Mouse (Mus musculus): ENCODE results near the gene Ccnd3.
"Not testable (repeated sequence)": the region's sequence is repeated elsewhere in the genome, so short reads cannot be mapped to it uniquely, and the experiment has no call there.

Ccnd3 gene

DNA sequence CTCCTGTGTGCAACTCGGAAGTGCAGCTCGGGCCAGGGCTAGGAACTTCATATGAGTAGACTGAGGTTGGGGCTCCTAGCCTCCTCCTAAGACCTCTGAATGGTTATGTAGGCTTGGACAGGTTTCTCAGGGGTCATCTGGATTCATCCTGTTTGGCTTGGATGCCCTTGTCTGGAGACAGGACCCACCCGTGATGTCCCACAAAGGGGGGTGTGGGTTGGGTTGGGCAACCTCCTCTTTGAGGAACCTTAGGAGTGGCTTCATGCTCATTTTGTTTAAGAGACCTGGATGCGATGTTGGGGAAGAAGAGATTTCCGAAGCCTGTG lies 92.0 kb downstream of the Ccnd3 start:
- no peak for DNase-seq

GRCm38 (mm10) chr17:47597261-47597660 lies 92.4 kb downstream of the Ccnd3 start:
- peak; percentile 38 for DNase-seq

DNA sequence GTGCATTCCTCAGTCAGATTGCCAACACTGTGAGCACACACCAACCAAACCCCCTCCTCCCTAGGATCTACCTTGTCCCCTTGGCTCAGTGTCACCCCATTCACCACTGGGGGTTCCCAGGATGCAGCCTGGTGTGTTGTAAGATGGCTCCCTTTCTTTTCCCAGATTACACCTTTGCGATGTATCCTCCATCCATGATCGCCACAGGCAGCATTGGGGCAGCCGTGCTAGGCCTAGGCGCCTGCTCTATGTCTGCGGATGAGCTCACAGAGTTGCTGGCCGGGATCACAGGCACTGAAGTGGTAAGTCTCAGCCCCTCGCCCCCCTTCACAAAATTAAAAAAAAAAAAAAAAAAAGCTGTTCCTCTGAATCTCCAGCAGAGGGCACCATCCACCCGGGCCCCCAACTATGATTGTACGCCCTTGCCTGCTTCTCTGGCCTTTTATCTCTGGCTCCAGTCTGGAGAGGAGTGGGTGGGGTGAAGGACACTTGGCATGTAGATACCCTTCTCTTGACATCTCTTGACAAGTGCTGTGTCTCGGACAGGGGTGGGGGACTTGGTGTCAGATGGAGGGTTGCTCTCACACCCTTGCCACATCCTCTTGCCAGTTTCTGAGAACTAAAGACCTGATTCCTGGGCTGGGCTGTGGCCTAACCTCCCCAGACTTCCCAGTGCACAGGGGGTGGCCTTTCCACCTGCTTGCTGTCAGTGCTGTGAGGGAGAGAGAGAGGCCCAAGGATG lies 93.2 kb downstream of the Ccnd3 start:
- DNase-seq: peak; percentile 70

DNA sequence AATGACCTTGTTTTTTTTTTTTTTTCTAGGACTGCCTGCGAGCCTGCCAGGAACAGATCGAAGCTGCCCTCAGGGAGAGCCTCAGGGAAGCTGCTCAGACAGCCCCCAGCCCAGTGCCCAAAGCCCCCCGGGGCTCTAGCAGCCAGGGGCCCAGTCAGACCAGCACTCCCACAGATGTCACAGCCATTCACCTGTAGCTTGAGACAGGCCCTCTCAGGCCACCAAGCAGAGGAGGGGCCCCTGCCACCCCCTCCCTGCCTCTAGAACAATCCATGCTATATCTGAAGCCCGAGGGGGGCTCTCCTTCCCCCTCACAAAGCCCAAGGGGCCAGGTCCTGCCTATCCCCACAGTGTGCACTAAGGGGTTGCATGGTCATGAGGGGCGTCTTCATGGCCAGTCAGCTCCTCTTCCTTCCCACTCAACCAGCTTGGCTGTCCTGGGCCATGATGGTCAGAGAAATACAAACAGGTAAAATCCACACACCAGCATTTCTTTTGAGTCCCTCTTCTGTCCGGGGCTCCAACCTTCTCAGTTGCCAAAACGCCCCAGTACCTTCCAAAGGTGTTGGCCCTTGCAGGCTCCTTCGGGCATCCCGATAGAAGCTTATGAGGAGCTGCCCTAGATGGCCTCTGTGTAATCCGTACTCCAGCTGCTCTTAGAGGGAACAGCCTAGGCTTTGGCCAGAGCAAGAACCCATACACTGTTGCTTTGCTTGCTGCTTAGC lies 93.9 kb downstream of the Ccnd3 start:
- DNase-seq: peak; percentile 34

GRCm38 (mm10) chr17:47599511-47600297 lies 94.9 kb downstream of the Ccnd3 start:
- peak; percentile 71 for DNase-seq

- peak; percentile 57 for DNase-seq
Measured at GRCm38 (mm10) chr17:47600601-47601388, 95.9 kb downstream of the Ccnd3 start.

- DNase-seq: peak; percentile 49
Measured at GRCm38 (mm10) chr17:47601389-47601755, 96.5 kb downstream of the Ccnd3 start.

GRCm38 (mm10) chr17:47602289-47602688 lies 97.4 kb downstream of the Ccnd3 start:
- DNase-seq: no peak

GRCm38 (mm10) chr17:47606220-47606619 lies 101.4 kb downstream of the Ccnd3 start:
- peak; percentile 80 for DNase-seq

- DNase-seq: no peak
Measured at GRCm38 (mm10) chr17:47609182-47609581, 104.3 kb downstream of the Ccnd3 start.

GRCm38 (mm10) chr17:47610849-47611660 lies 106.2 kb downstream of the Ccnd3 start, which contains the start of the genes Bysl, Med20 and Gm20517:
Gene Bysl (minus strand): TSS chr17:47611492.
Gene Med20 (plus strand): TSS chr17:47611582.
Gene Gm20517 (plus strand): TSS chr17:47611589.
- DNase-seq: peak; percentile 97

- no peak for DNase-seq
Measured at GRCm38 (mm10) chr17:47611661-47611982, 106.8 kb downstream of the Ccnd3 start.

GRCm38 (mm10) chr17:47614018-47614417 lies 109.2 kb downstream of the Ccnd3 start:
- DNase-seq: peak; percentile 72

DNA sequence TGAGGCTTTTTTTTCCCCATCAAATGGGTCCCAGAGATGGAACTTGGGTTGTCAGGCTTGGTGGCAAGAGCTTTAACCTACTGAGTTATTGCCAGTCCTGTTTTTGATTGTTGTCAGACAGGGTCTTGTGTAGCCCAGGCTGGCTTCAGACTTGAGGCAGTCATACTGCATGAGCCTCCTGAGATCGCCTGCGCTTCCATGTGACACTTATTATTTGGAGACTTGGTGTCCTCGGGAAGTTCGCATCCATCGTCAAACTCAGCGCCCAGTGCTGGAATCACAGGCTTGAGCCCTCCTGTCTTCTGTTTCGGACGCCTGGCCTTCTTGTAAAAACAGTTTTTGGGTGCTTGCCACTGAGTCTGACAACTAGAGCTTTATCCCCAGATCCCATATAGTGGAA lies 111.3 kb downstream of the Ccnd3 start:
- no peak for DNase-seq

GRCm38 (mm10) chr17:47616652-47617051 lies 111.8 kb downstream of the Ccnd3 start:
- DNase-seq: no peak

GRCm38 (mm10) chr17:47617605-47618307 lies 112.9 kb downstream of the Ccnd3 start:
- no peak for DNase-seq

DNA sequence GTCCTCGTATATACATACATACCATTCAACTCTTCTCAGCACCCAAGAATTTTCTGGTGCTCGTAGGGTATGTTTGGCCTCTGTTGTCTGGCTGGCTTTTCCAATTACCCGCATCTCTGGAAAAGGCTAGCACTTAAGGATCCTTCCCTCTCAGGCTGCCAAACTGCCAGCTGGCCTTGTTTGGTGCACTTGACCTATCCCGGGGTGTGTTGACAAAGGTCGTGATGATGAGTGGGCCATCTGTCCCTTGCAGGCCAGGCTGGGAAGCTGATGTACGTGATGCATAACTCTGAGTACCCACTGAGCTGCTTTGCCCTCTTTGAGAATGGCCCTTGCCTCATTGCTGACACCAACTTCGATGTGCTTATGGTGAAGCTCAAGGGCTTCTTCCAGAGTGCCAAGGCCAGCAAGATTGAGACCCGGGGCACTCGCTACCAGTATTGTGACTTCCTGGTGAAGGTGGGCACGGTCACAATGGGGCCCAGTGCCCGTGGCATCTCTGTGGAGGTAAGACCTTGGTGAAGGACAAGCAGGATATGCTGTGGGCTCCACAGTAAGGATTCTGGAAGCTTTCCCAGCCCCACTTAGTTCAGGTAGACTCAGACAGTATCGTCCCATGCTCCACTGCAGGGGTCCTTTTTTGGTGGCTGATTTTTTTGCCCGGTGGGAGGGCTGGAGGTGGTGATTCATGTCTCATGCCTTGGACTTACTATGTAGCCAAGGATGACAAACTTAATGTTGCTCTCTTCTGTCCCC lies 113.9 kb downstream of the Ccnd3 start:
- DNase-seq: no peak

DNA sequence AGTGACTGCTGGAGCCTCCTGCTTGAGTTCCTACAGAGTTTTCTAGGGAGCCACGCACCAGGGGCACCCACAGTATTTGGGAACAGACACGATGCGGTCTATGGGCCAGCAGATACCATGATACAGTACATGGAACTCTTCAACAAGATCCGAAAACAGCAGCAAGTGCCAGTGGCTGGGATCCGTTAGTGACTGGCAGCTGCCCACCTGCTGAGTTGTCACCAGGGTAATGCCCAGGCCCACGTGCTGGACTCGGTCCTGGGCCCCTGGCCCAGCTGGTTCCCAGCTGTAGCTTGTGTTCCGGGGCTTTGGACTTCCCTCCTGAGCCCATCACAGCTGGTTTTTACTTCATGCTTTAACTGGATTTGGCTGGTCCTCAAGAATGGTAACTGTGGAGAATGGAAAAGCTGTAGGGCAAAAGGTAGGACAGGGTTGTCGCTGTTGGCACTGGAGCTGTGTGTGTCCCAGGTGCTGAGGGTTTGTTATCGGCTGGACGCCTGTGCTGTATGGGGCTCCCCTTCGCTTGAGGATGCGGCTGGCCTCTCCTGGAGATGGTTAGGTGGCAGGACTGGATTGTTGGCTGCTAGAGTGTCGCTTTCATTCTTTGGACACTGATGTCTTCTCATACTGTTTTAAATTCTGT lies 118.2 kb downstream of the Ccnd3 start:
- no peak for DNase-seq

DNA sequence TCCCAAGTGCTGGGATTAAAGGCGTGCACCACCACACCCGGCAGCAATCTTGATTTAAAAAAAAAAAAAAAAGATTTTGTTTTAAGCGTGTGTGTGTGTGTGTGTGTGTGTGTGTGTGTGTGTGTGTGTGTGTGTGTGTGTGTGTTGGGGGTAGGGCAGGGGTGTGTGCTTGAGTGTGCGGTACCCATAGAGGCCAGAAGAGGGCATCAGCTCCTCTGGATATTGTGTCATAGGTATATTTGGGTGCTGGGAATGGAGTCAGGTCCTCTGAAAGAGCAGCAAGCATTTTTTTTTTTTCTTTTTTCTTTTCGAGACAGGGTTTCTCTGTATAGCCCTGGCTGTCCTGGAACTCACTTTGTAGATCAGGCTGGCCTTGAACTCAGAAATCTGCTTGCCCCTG lies 119.7 kb downstream of the Ccnd3 start:
- DNase-seq: not testable (repeated sequence)

DNA sequence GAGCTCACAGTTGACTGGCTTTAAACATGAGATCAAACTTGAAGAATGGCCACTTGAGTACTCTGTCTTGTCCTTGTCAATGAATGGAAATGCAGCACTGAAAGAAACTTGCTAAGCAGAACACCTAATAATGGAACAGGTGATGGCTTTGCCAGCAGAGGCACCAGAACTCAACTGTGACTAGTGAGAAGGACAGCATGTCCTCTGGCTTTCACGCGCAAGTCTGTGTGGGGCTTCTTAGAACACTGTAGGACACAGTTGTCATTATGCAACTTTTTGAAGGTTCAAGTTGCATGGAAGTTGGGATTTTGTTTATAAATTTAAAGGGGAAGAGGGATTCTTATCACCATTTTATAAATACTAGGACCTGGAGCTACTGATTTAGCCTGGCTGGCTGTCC lies 120.2 kb downstream of the Ccnd3 start:
- DNase-seq: no peak

All from thymus, postnatal 14 days (tissue).